Mouse (Mus musculus) megakaryocyte progenitor cell, adult 5-6 weeks (primary cell): ENCODE measurements around the gene Ugt3a1. TPM values are rescaled to one million over a fixed set of nuclear protein-coding genes. Genes with fewer than 3 reads are reported as not detected.

ENCODE experiments used
- ATAC-seq: replicated peaks from 2 replicates; pipeline ENCODE4 v1.8.0; 2016; ENCODE audit warnings: mild to moderate bottlenecking, moderate TSS enrichment, inconsistent platforms; ENCODE audit not compliant: poor library complexity
- total RNA-seq, 2 experiments: library from RNA; stranded (forward) in 1 of 2; stranded (reverse) in 1 of 2; fragments of 157-497, 149-512 nt in 1 of 2; fragments of 200-1000 nt in 1 of 2; gene quantifications; 2 replicates each; pipeline versions ENCODE4 v1.2.3 to v1.2.4; 2015 to 2017

Gene Ugt3a1
- total RNA-seq (2015) (not detected in 2 replicates), total RNA-seq (2017) (not detected in 2 replicates)

DNA sequence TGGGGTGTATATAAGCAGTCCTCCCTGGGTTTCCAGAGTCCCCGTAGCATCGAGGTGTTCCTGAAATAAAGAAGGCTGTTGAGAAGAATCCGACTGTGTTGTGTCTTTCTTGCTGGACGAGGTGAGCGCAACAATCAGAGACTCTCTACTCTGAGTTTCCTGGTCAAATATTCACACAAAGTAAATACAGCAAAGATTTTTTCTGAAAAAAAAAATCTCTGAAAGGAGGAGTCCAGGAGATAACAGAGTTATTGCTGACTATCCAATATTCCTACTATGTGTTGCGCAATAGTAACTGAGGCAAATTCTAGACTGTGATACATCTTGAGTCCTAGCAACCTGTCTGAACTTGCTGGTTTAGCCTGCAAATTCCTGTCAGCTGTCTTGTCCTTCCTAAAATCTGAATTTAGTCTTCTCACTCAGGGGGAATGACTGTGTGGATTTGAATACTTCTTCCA, at the start of gene Ugt3a1:
TSS of gene Ugt3a1 (plus strand) at position 51 of the 458 bp plus-strand sequence.
- no peak for ATAC-seq

- peak; percentile 44; the same call in 1 of the 2 replicates for ATAC-seq
Observed at GRCm38 (mm10) chr15:9230917-9231316, 45.8 kb upstream of the Ugt3a1 start.

- no peak for ATAC-seq
Observed at GRCm38 (mm10) chr15:9246345-9246744, 30.3 kb upstream of the Ugt3a1 start.

DNA sequence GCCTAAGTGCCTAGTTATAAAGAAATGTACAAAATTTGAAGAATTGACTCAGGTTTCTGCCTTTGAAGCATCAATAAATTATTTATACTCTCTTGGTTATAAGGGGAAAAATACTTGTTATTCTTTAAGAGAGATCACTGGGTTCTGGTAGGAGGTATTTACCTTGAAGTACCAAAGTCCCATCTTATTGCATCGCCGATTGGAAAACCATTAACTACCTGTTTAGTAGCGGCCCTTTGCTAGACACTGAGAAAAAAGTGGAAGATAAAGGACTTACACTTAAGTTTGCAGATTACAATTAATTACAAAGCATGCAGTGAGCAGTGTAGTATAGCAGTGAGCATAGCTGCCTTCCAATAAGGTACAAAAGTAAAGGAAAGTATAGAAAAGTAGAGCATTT, 23.8 kb upstream of the Ugt3a1 start:
- ATAC-seq = no peak

- ATAC-seq = no peak
Observed at GRCm38 (mm10) chr15:9260621-9261020, 16.1 kb upstream of the Ugt3a1 start.

- ATAC-seq = 0 out of 2 replicates have a peak, but pooled peaks have one; percentile 6
Observed at GRCm38 (mm10) chr15:9271876-9272275, 4.8 kb upstream of the Ugt3a1 start.

GRCm38 (mm10) chr15:9279026-9279425, 2.3 kb downstream of the Ugt3a1 start:
- no peak for ATAC-seq

DNA sequence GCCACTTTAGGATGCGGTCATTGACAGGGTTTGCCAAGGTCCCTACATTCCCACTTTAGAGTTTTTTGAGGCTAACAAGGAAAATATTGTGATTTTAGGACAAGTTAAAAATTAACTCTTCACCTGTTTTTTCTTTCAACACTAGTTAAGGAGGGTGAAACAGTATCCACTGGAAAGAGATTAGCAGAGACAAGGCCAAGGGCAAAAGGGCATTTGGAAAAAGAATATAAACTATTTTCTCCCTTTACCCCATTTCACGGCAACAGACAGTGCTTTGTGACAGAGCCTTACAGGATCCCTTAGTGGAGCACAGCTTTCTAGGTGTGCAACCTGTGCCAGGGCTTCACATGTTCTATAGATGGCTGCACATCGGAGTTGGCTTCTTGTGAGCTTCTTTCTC, 2.9 kb downstream of the Ugt3a1 start:
- no peak for ATAC-seq

- ATAC-seq = no peak
Observed at GRCm38 (mm10) chr15:9283165-9283564, 6.5 kb downstream of the Ugt3a1 start.

DNA sequence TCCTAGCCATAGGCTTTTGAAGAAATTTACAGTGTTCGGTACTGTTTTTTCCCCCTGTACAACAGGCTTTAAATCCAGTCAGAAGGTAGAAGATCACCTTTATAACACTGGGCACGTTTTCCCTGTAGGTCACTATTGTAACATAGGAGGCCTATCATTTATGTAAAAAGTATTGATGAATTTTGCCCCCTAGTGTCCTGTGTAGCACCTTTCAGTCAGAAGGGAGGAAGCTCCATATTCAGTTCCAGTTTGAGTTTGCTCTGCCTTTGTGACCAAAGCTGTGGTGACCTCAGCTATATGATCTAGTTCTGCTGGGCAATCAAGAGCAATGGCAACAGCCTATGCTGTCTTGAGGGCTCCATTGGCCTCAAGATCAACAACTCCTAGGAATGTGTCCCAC, 13.0 kb downstream of the Ugt3a1 start:
- ATAC-seq = no peak

- no peak for ATAC-seq
Observed at GRCm38 (mm10) chr15:9305978-9306692, 29.4 kb downstream of the Ugt3a1 start.

GRCm38 (mm10) chr15:9334596-9334995, 57.9 kb downstream of the Ugt3a1 start:
- ATAC-seq = no peak

GRCm38 (mm10) chr15:9335341-9335740, 58.7 kb downstream of the Ugt3a1 start, which contains the start of gene Ugt3a2:
Ugt3a2 (plus strand) TSS chr15:9335550.
- ATAC-seq = no peak

DNA sequence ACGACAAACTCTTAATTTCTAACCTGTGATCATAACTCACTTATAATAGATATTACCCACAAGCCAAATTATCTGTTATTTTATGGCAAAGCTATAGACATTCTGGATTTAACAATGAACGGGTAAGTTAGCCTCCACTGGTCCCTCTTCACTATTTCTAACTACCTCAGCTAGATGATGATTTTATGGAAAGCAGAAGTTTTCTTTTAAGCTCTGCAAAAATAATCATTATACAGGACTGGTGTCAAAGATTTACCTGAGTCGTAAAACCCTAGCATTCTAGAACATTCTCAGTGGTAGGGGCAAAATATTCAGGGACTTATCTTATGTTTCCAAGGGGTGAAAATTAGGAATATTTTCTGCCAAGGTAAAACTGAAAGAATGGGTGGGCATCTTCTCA, 59.9 kb downstream of the Ugt3a1 start:
- no peak for ATAC-seq

DNA sequence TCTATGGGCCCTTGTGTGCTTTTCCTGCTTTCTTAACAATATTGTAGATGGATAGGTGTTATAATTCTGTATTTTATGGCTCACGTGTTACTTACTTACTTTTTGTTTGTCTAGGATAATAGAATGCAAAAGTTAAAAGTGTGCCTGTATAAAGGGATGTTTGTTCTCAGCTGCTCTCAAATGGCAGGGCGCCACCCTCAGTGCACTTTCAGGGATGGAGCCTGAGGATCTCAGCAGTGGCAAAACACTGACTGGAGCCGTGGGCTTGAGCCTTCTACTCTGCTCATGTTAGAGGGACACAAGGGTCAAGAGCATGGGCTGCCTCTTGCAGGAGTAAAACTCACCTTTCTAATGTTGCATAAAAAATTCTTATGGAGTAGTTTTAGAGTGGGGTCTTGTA, 60.3 kb downstream of the Ugt3a1 start:
- no peak for ATAC-seq

DNA sequence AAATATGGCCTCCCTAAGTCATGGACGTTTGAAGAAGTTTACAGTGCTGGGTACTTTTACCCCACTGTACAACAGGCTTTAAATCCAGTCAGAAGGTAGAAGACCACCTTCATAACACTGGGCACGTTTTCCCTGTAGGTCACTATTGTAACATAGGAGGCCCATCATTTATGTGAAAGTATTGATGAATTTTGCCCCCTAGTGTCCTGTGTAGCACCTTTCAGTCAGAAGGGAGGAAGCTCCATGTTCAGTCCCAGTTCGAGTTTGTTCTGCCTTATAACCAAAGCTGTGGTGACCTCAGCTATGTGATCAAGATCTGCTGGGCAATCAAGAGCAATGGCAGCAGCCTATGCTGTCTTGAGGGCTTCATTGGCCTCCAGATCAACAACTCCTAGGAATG, 72.1 kb downstream of the Ugt3a1 start:
- no peak for ATAC-seq

GRCm38 (mm10) chr15:9362801-9363200, 86.1 kb downstream of the Ugt3a1 start:
- ATAC-seq = peak; percentile 58; the same call in 1 of the 2 replicates

Other genes with a start within 250 kb of the Ugt3a1 start
- gene Nadk2, start 205.6 kb upstream of the Ugt3a1 start, total RNA-seq (2015) = 64.3 and 68.6 TPM in 2 replicates
- gene Nadk2, start 205.6 kb upstream of the Ugt3a1 start, total RNA-seq (2017) = 59.7 and 73.9 TPM in 2 replicates
- 10.0 and 11.6 TPM in 2 replicates for gene Lmbrd2, start 136.3 kb upstream of the Ugt3a1 start, total RNA-seq (2015)
- 4.5 and 9.6 TPM in 2 replicates for gene Lmbrd2, start 136.3 kb upstream of the Ugt3a1 start, total RNA-seq (2017)
- gene Skp2, start 121.5 kb upstream of the Ugt3a1 start, total RNA-seq (2015) = 21.6 and 24.4 TPM in 2 replicates
- gene Skp2, start 121.5 kb upstream of the Ugt3a1 start, total RNA-seq (2017) = 23.1 and 23.3 TPM in 2 replicates
- not detected in 2 replicates for gene Ugt3a2, start 58.7 kb downstream of the Ugt3a1 start, total RNA-seq (2015)
- not detected in 2 replicates for gene Ugt3a2, start 58.7 kb downstream of the Ugt3a1 start, total RNA-seq (2017)
- 1.2 and 2.1 TPM in 2 replicates for gene Capsl, start 159.1 kb downstream of the Ugt3a1 start, total RNA-seq (2015)
- gene Capsl, start 159.1 kb downstream of the Ugt3a1 start, total RNA-seq (2017) = 0.83 and 0.88 TPM in 2 replicates